Mouse (Mus musculus): Measurements from ENCODE around the gene Olfr1257. TPM values are rescaled to one million over a fixed set of nuclear protein-coding genes. Genes with fewer than 3 reads are reported as not detected.

The Olfr1257 gene
- polyA plus RNA-seq (2014; fragmentation: Illumina TruSeq; extraction: RNeasy Lipid Tissue Mini Kit (QIAGEN cat#74804); ENCODE audit: insufficient read depth, low read depth, low replicate concordance), result not detected

GRCm38 (mm10) chr2:89878137-89878536 is at the start of gene Olfr1257:
Gene Olfr1257, plus strand, starts transcription at chr2:89878437.

GRCm38 (mm10) chr2:89841455-89841854 is 36.8 kb upstream of the Olfr1257 start, which contains the start of gene Olfr1256:
Gene Olfr1256, minus strand, starts transcription at chr2:89841555.

GRCm38 (mm10) chr2:89848105-89848504 is 30.1 kb upstream of the Olfr1257 start, which contains the start of gene Olfr48:
Gene Olfr48, minus strand, starts transcription at chr2:89848205.

GRCm38 (mm10) chr2:89927009-89927408 is 48.8 kb downstream of the Olfr1257 start, which contains the start of gene Olfr1258:
Gene Olfr1258, plus strand, starts transcription at chr2:89927309.

Other genes with a start within 250 kb of the Olfr1257 start
- gene Olfr1249, start 243.5 kb upstream of the Olfr1257 start, polyA plus RNA-seq (2014; fragmentation: Illumina TruSeq; extraction: RNeasy Lipid Tissue Mini Kit (QIAGEN cat#74804); ENCODE audit: insufficient read depth, low read depth, low replicate concordance), result not detected
- not detected for gene Olfr1250, start 217.0 kb upstream of the Olfr1257 start, polyA plus RNA-seq (2014; fragmentation: Illumina TruSeq; extraction: RNeasy Lipid Tissue Mini Kit (QIAGEN cat#74804); ENCODE audit: insufficient read depth, low read depth, low replicate concordance)
- gene Olfr1251, start 206.5 kb upstream of the Olfr1257 start, polyA plus RNA-seq (2014; fragmentation: Illumina TruSeq; extraction: RNeasy Lipid Tissue Mini Kit (QIAGEN cat#74804); ENCODE audit: insufficient read depth, low read depth, low replicate concordance), result not detected
- gene Olfr1252, start 153.4 kb upstream of the Olfr1257 start, polyA plus RNA-seq (2014; fragmentation: Illumina TruSeq; extraction: RNeasy Lipid Tissue Mini Kit (QIAGEN cat#74804); ENCODE audit: insufficient read depth, low read depth, low replicate concordance), result not detected
- gene Olfr1253, start 121.3 kb upstream of the Olfr1257 start, polyA plus RNA-seq (2014; fragmentation: Illumina TruSeq; extraction: RNeasy Lipid Tissue Mini Kit (QIAGEN cat#74804); ENCODE audit: insufficient read depth, low read depth, low replicate concordance), result not detected
- gene Olfr1254, start 84.8 kb upstream of the Olfr1257 start, polyA plus RNA-seq (2014; fragmentation: Illumina TruSeq; extraction: RNeasy Lipid Tissue Mini Kit (QIAGEN cat#74804); ENCODE audit: insufficient read depth, low read depth, low replicate concordance), result not detected
- not detected for gene Olfr1255, start 66.4 kb upstream of the Olfr1257 start, polyA plus RNA-seq (2014; fragmentation: Illumina TruSeq; extraction: RNeasy Lipid Tissue Mini Kit (QIAGEN cat#74804); ENCODE audit: insufficient read depth, low read depth, low replicate concordance)
- not detected for gene Olfr1256, start 36.9 kb upstream of the Olfr1257 start, polyA plus RNA-seq (2014; fragmentation: Illumina TruSeq; extraction: RNeasy Lipid Tissue Mini Kit (QIAGEN cat#74804); ENCODE audit: insufficient read depth, low read depth, low replicate concordance)
- not detected for gene Olfr48, start 30.2 kb upstream of the Olfr1257 start, polyA plus RNA-seq (2014; fragmentation: Illumina TruSeq; extraction: RNeasy Lipid Tissue Mini Kit (QIAGEN cat#74804); ENCODE audit: insufficient read depth, low read depth, low replicate concordance)
- not detected for gene Olfr1258, start 48.9 kb downstream of the Olfr1257 start, polyA plus RNA-seq (2014; fragmentation: Illumina TruSeq; extraction: RNeasy Lipid Tissue Mini Kit (QIAGEN cat#74804); ENCODE audit: insufficient read depth, low read depth, low replicate concordance)
- not detected for gene Olfr1259, start 70.2 kb downstream of the Olfr1257 start, polyA plus RNA-seq (2014; fragmentation: Illumina TruSeq; extraction: RNeasy Lipid Tissue Mini Kit (QIAGEN cat#74804); ENCODE audit: insufficient read depth, low read depth, low replicate concordance)
- gene Olfr1260, start 95.9 kb downstream of the Olfr1257 start, polyA plus RNA-seq (2014; fragmentation: Illumina TruSeq; extraction: RNeasy Lipid Tissue Mini Kit (QIAGEN cat#74804); ENCODE audit: insufficient read depth, low read depth, low replicate concordance), result not detected
- not detected for gene Olfr1261, start 112.8 kb downstream of the Olfr1257 start, polyA plus RNA-seq (2014; fragmentation: Illumina TruSeq; extraction: RNeasy Lipid Tissue Mini Kit (QIAGEN cat#74804); ENCODE audit: insufficient read depth, low read depth, low replicate concordance)
- not detected for gene Olfr1262, start 121.7 kb downstream of the Olfr1257 start, polyA plus RNA-seq (2014; fragmentation: Illumina TruSeq; extraction: RNeasy Lipid Tissue Mini Kit (QIAGEN cat#74804); ENCODE audit: insufficient read depth, low read depth, low replicate concordance)
- gene Olfr1263, start 133.7 kb downstream of the Olfr1257 start, polyA plus RNA-seq (2014; fragmentation: Illumina TruSeq; extraction: RNeasy Lipid Tissue Mini Kit (QIAGEN cat#74804); ENCODE audit: insufficient read depth, low read depth, low replicate concordance), result not detected
- not detected for gene Olfr1264, start 147.1 kb downstream of the Olfr1257 start, polyA plus RNA-seq (2014; fragmentation: Illumina TruSeq; extraction: RNeasy Lipid Tissue Mini Kit (QIAGEN cat#74804); ENCODE audit: insufficient read depth, low read depth, low replicate concordance)
- not detected for gene Olfr1265, start 156.9 kb downstream of the Olfr1257 start, polyA plus RNA-seq (2014; fragmentation: Illumina TruSeq; extraction: RNeasy Lipid Tissue Mini Kit (QIAGEN cat#74804); ENCODE audit: insufficient read depth, low read depth, low replicate concordance)
- gene Olfr140, start 185.2 kb downstream of the Olfr1257 start, polyA plus RNA-seq (2014; fragmentation: Illumina TruSeq; extraction: RNeasy Lipid Tissue Mini Kit (QIAGEN cat#74804); ENCODE audit: insufficient read depth, low read depth, low replicate concordance), result not detected
- not detected for gene Olfr1269, start 243.0 kb downstream of the Olfr1257 start, polyA plus RNA-seq (2014; fragmentation: Illumina TruSeq; extraction: RNeasy Lipid Tissue Mini Kit (QIAGEN cat#74804); ENCODE audit: insufficient read depth, low read depth, low replicate concordance)